Mouse (Mus musculus) E14TG2a.4 (cell line): ENCODE results near the gene Znhit3.

Source experiments
- CTCF ChIP-seq: conservative IDR thresholded peaks from 2 replicates; pipeline ENCODE4 v1.5.1; 2014; ENCODE audit warnings: low read length
- NANOG ChIP-seq: IDR thresholded peaks from 2 replicates; pipeline ENCODE4 v1.6.1; 2014; ENCODE audit warnings: borderline replicate concordance, low read length, mixed read lengths
- POU5F1 ChIP-seq: IDR thresholded peaks from 2 replicates; pipeline ENCODE4 v1.6.1; 2014; ENCODE audit warnings: low read length, borderline replicate concordance

DNA sequence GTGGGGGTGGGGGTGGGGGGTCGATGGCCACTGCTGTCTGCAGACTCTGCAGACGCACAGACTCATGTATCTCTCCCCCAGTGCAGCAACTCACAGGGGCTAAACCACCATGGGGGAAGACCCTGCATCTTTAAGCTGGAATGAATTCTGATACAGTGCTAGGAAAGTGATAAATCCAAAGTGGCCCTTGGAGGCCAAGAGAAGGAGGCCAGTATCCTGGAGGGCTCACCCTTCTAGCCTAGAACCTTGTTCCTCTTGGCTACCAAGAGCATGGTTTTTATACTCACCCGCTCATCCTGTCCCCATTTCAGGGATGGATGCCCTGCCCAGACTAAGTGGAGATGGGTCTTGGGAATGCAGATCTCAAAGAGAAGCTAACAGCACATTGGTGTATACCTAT, 44.1 kb upstream of the Znhit3 start:
- no peak for TF ChIP-seq CTCF
- no peak for TF ChIP-seq NANOG
- no peak for TF ChIP-seq POU5F1
